Mouse (Mus musculus): Measurements from ENCODE around the gene Pdpr. TPM values are rescaled to one million over a fixed set of nuclear protein-coding genes. Genes with fewer than 3 reads are reported as not detected.
"Not testable (repeated sequence)": the region's sequence is repeated elsewhere in the genome, so short reads cannot be mapped to it uniquely, and the experiment has no call there.

Gene Pdpr
- polyA plus RNA-seq, 1 experiment from 2014 or later: 13.4 TPM

- ATAC-seq: no peak
- whole genome bisulfite sequencing: 91% methylated on average over 2 of the region's 2 CpGs
Observed at GRCm38 (mm10) chr8:111130756-111131155, 36.3 kb downstream of the Pdpr start.

GRCm38 (mm10) chr8:111142521-111142920, 48.1 kb downstream of the Pdpr start:
- peaks cover 14% of the 10 kb centered on the region for H3K4me1 ChIP-seq (replicated peaks; ENCODE audit: control insufficient read depth, insufficient read depth, low read length)
- H3K36me3 ChIP-seq (ENCODE audit: control insufficient read depth, insufficient read depth): peaks cover 6% of the 10 kb centered on the region; the same call in 1 of the 2 replicates
- no peaks in the 10 kb centered on the region for H3K27me3 ChIP-seq (replicated peaks; ENCODE audit: control insufficient read depth, insufficient read depth, low read length)

More at GRCm38 (mm10) chr8:111130756-111131155, 36.3 kb downstream of the Pdpr start:
- Histone ChIP-seq H3K9me3 (ENCODE audit: control insufficient read depth, low read length) (no peaks in the 10 kb centered on the region), H3K4me1 (replicated peaks; ENCODE audit: control insufficient read depth, insufficient read depth, low read length) (no peaks in the 10 kb centered on the region), H3K36me3 (ENCODE audit: control insufficient read depth, insufficient read depth) (peaks cover 11% of the 10 kb centered on the region), H3K4me2 (ENCODE audit: low read length) (no peak overlapping the region), H3K9ac (replicated peaks; ENCODE audit: low read depth, low read length) (no peak overlapping the region), H3K4me3 (replicated peaks; ENCODE audit: low read length) (no peak overlapping the region), H3K27ac (ENCODE audit: low read length) (no peak overlapping the region), H3K27me3 (replicated peaks; ENCODE audit: control insufficient read depth, insufficient read depth, low read length) (no peaks in the 10 kb centered on the region)

GRCm38 (mm10) chr8:111144901-111145459, 50.5 kb downstream of the Pdpr start:
- not testable (repeated sequence) for H3K27ac ChIP-seq (ENCODE audit: low read length); H3K9me3 ChIP-seq (ENCODE audit: control insufficient read depth, low read length); H3K36me3 ChIP-seq (ENCODE audit: control insufficient read depth, insufficient read depth); H3K27me3 ChIP-seq (replicated peaks; ENCODE audit: control insufficient read depth, insufficient read depth, low read length)
- ATAC-seq: peak; percentile 60
- WGBS: under 1% methylated on average over 58 of the region's 63 CpGs
- Histone ChIP-seq H3K4me3 (replicated peaks; ENCODE audit: low read length) (peak overlapping the region; percentile 77), H3K9ac (replicated peaks; ENCODE audit: low read depth, low read length) (peak overlapping the region; percentile 63), H3K4me1 (replicated peaks; ENCODE audit: control insufficient read depth, insufficient read depth, low read length) (peaks cover 14% of the 10 kb centered on the region), H3K4me2 (ENCODE audit: low read length) (peak overlapping the region; percentile 54)

More at GRCm38 (mm10) chr8:111142521-111142920, 48.1 kb downstream of the Pdpr start:
- H3K9ac ChIP-seq (replicated peaks; ENCODE audit: low read depth, low read length): no peak overlapping the region
- H3K27ac ChIP-seq (ENCODE audit: low read length): no peak overlapping the region
- no peak overlapping the region for H3K4me2 ChIP-seq (ENCODE audit: low read length)
- no peak overlapping the region for H3K4me3 ChIP-seq (replicated peaks; ENCODE audit: low read length)
- no peak for ATAC-seq
- H3K9me3 ChIP-seq (ENCODE audit: control insufficient read depth, low read length): no peaks in the 10 kb centered on the region

GRCm38 (mm10) chr8:111145460-111146012, 51.1 kb downstream of the Pdpr start:
- H3K4me1 ChIP-seq (replicated peaks; ENCODE audit: control insufficient read depth, insufficient read depth, low read length): peaks cover 14% of the 10 kb centered on the region
- H3K9ac ChIP-seq (replicated peaks; ENCODE audit: low read depth, low read length): peak overlapping the region; percentile 81
- H3K27ac ChIP-seq (ENCODE audit: low read length): peak overlapping the region; percentile 60
- H3K36me3 ChIP-seq (ENCODE audit: control insufficient read depth, insufficient read depth); H3K27me3 ChIP-seq (replicated peaks; ENCODE audit: control insufficient read depth, insufficient read depth, low read length); H3K9me3 ChIP-seq (ENCODE audit: control insufficient read depth, low read length): not testable (repeated sequence)
- ATAC-seq: peak; percentile 97
- H3K4me3 ChIP-seq (replicated peaks; ENCODE audit: low read length): peak overlapping the region; percentile 77
- peak overlapping the region; percentile 88 for H3K4me2 ChIP-seq (ENCODE audit: low read length)
- under 1% methylated on average over 51 of the region's 74 CpGs for WGBS

GRCm38 (mm10) chr8:111155721-111156436, 61.4 kb downstream of the Pdpr start:
- peaks cover 16% of the 10 kb centered on the region for H3K36me3 ChIP-seq (ENCODE audit: control insufficient read depth, insufficient read depth)
- WGBS: 92% methylated on average over 8 of the region's 8 CpGs
- no peak overlapping the region for H3K9ac ChIP-seq (replicated peaks; ENCODE audit: low read depth, low read length)
- H3K4me3 ChIP-seq (replicated peaks; ENCODE audit: low read length): no peak overlapping the region
- no peaks in the 10 kb centered on the region for H3K4me1 ChIP-seq (replicated peaks; ENCODE audit: control insufficient read depth, insufficient read depth, low read length)
- no peak overlapping the region for H3K27ac ChIP-seq (ENCODE audit: low read length)
- H3K9me3 ChIP-seq (ENCODE audit: control insufficient read depth, low read length): no peaks in the 10 kb centered on the region
- ATAC-seq: no peak
- no peaks in the 10 kb centered on the region for H3K27me3 ChIP-seq (replicated peaks; ENCODE audit: control insufficient read depth, insufficient read depth, low read length)
- no peak overlapping the region for H3K4me2 ChIP-seq (ENCODE audit: low read length)

GRCm38 (mm10) chr8:111157617-111158016, 63.2 kb downstream of the Pdpr start:
- ATAC-seq: no peak
- no peaks in the 10 kb centered on the region for H3K9me3 ChIP-seq (ENCODE audit: control insufficient read depth, low read length)
- H3K4me3 ChIP-seq (replicated peaks; ENCODE audit: low read length): no peak overlapping the region
- no peak overlapping the region for H3K27ac ChIP-seq (ENCODE audit: low read length)
- H3K4me1 ChIP-seq (replicated peaks; ENCODE audit: control insufficient read depth, insufficient read depth, low read length): no peaks in the 10 kb centered on the region
- no peak overlapping the region for H3K9ac ChIP-seq (replicated peaks; ENCODE audit: low read depth, low read length)
- WGBS: 47% methylated on average over 14 of the region's 14 CpGs
- H3K36me3 ChIP-seq (ENCODE audit: control insufficient read depth, insufficient read depth): peaks cover 25% of the 10 kb centered on the region
- no peak overlapping the region for H3K4me2 ChIP-seq (ENCODE audit: low read length)
- no peaks in the 10 kb centered on the region for H3K27me3 ChIP-seq (replicated peaks; ENCODE audit: control insufficient read depth, insufficient read depth, low read length)

GRCm38 (mm10) chr8:111171661-111172060, 77.2 kb downstream of the Pdpr start:
- WGBS: 52% methylated on average over 5 of the region's 5 CpGs

GRCm38 (mm10) chr8:111185472-111185947, 91.1 kb downstream of the Pdpr start:
- H3K9me3 ChIP-seq (ENCODE audit: control insufficient read depth, low read length): no peaks in the 10 kb centered on the region
- 0 out of 2 replicates have a peak, but pooled peaks cover 2% of the 10 kb centered on the region for H3K4me1 ChIP-seq (replicated peaks; ENCODE audit: control insufficient read depth, insufficient read depth, low read length)
- no peak overlapping the region for H3K27ac ChIP-seq (ENCODE audit: low read length)
- WGBS: 33% methylated on average over 4 of the region's 4 CpGs
- no peak overlapping the region for H3K9ac ChIP-seq (replicated peaks; ENCODE audit: low read depth, low read length)
- no peak overlapping the region for H3K4me2 ChIP-seq (ENCODE audit: low read length)
- H3K27me3 ChIP-seq (replicated peaks; ENCODE audit: control insufficient read depth, insufficient read depth, low read length): no peaks in the 10 kb centered on the region
- H3K4me3 ChIP-seq (replicated peaks; ENCODE audit: low read length): no peak overlapping the region
- ATAC-seq: no peak; the same call in 1 of the 2 replicates
- H3K36me3 ChIP-seq (ENCODE audit: control insufficient read depth, insufficient read depth): peaks cover 24% of the 10 kb centered on the region

More at GRCm38 (mm10) chr8:111171661-111172060, 77.2 kb downstream of the Pdpr start:
- ATAC-seq: peak; percentile 80
- Histone ChIP-seq H3K27me3 (replicated peaks; ENCODE audit: control insufficient read depth, insufficient read depth, low read length) (no peaks in the 10 kb centered on the region), H3K36me3 (ENCODE audit: control insufficient read depth, insufficient read depth) (peaks cover 47% of the 10 kb centered on the region), H3K4me2 (ENCODE audit: low read length) (no peak overlapping the region), H3K9ac (replicated peaks; ENCODE audit: low read depth, low read length) (no peak overlapping the region), H3K4me1 (replicated peaks; ENCODE audit: control insufficient read depth, insufficient read depth, low read length) (0 out of 2 replicates have a peak, but pooled peaks cover 2% of the 10 kb centered on the region), H3K27ac (ENCODE audit: low read length) (peak overlapping the region; percentile 42), H3K4me3 (replicated peaks; ENCODE audit: low read length) (no peak overlapping the region), H3K9me3 (ENCODE audit: control insufficient read depth, low read length) (no peaks in the 10 kb centered on the region)
